Mouse (Mus musculus) brain, embryonic 14.5 days (tissue): Measurements from ENCODE around the gene Cep131.

Experiments used
- CTCF ChIP-seq: fragments of 200-500 bp; IDR thresholded peaks from 2 replicates; pipeline ENCODE4 v1.5.1; 2012; ENCODE audit warnings: inconsistent platforms, mild to moderate bottlenecking, moderate library complexity, borderline replicate concordance; ENCODE audit not compliant: insufficient read depth, insufficient read length; ENCODE audit errors: extremely low read depth
- POLR2A ChIP-seq: fragments of 200-500 bp; IDR thresholded peaks from 2 replicates; pipeline ENCODE4 v1.6.1; 2012; ENCODE audit warnings: mild to moderate bottlenecking, inconsistent platforms, borderline replicate concordance; ENCODE audit not compliant: poor library complexity, insufficient read depth, insufficient read length, severe bottlenecking; ENCODE audit errors: extremely low read depth

DNA sequence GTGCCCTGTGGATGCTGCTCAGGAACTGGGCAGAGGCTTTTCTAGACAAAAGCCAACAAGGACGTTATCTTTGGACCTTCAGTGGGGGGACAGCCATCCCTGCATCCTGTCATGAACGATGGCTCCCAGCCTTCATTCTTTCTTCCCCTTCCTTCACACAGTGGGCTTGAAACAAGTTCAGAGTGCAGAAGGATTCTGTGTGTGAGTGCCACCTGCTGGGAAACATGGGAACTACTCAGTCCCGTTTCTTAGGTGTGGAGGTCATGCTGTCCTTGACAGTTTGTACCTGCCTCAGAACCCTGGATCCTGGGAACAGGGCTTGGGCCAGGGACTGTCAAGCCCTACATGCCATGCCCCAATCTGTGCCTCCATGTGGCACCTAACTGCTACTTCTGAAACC is 14.4 kb upstream of the Cep131 start:
- TF ChIP-seq CTCF (peak; percentile 82; the same call in 1 of the 2 replicates), POLR2A (no peak)
